Mouse (Mus musculus): ENCODE data around the gene Nav3. TPM values are rescaled to one million over a fixed set of nuclear protein-coding genes. Genes with fewer than 3 reads are reported as not detected.
"Not testable (repeated sequence)": the region's sequence is repeated elsewhere in the genome, so short reads cannot be mapped to it uniquely, and the experiment has no call there.

Gene Nav3
- polyA plus RNA-seq, 1 experiment from 2014 or later = 10.5 TPM

DNA sequence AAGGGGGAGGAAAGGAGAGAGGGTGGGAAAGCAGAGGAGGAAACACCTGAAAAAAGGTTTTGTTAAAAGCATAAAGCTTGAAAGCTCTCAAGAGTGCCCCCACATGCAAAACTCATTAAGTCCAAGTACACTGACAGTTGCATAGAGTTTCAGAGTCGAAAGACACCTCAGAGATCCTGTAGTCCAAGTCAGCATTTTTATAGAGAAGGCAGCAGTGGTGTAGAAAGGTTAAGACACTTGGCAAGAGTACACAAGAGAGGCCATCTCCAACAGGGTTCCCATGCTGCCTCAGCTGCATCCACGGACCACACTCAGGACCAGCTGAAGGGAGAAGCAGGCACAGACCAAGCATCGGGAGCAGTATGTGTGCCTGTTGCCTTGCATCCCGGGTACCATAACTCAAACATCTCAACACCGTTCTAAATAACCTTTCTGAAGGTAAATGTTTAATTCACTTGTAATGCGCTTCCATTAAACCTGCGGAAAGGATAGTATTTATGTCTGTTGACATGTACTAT lies 421.4 kb downstream of the Nav3 start:
- Histone ChIP-seq H3K4me3 (ENCODE audit: low read depth, low read length) (no peak overlapping the region), H3K9ac (ENCODE audit: low read length) (no peak overlapping the region), H3K4me2 (ENCODE audit: low read depth) (no peak overlapping the region), H3K9me3 (ENCODE audit: control insufficient read depth, low read length) (no peaks in the 10 kb centered on the region), H3K36me3 (ENCODE audit: control insufficient read depth, insufficient read depth, low read length) (no peaks in the 10 kb centered on the region), H3K27me3 (ENCODE audit: control insufficient read depth, insufficient read depth, low read length) (no peaks in the 10 kb centered on the region), H3K4me1 (ENCODE audit: control insufficient read depth, insufficient read depth, low read length) (no peaks in the 10 kb centered on the region), H3K27ac (ENCODE audit: low read depth, low read length) (no peak overlapping the region)
- ATAC-seq (ENCODE audit: insufficient read depth, low FRiP score, low TSS enrichment) (no peak), DNase-seq (ENCODE audit: low spot score) (peak; percentile 12)
- WGBS = 78% methylated on average over 7 of the region's 7 CpGs

DNA sequence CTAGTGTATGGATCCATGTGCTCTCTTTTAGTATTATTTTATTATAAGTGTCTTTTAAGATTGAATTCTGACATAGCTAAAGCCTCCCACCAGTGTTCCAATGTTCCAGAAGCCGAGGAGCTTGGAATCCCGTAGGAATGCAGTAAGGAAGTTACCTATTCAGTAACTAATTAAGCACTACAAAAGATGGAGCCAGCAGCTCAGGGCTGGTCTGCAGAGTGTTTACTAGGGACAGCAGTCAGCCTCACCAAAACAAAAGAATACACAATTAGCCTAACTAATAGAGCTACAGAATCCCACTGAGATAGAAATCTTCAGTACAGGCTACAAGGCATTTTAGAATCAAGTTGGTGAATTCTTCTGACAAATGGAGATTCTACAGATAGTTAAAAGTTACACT lies 431.1 kb downstream of the Nav3 start:
- H3K27ac ChIP-seq (ENCODE audit: low read depth, low read length); H3K27me3 ChIP-seq (ENCODE audit: control insufficient read depth, insufficient read depth, low read length); H3K4me2 ChIP-seq (ENCODE audit: low read depth); DNase-seq (ENCODE audit: low spot score); H3K36me3 ChIP-seq (ENCODE audit: control insufficient read depth, insufficient read depth, low read length); H3K9ac ChIP-seq (ENCODE audit: low read length); H3K4me1 ChIP-seq (ENCODE audit: control insufficient read depth, insufficient read depth, low read length); H3K4me3 ChIP-seq (ENCODE audit: low read depth, low read length); ATAC-seq (ENCODE audit: insufficient read depth, low FRiP score, low TSS enrichment); H3K9me3 ChIP-seq (ENCODE audit: control insufficient read depth, low read length): not testable (repeated sequence)
- 72% methylated on average over 2 of the region's 2 CpGs for WGBS

- no peak overlapping the region for H3K27ac ChIP-seq (ENCODE audit: low read depth, low read length)
- H3K4me1 ChIP-seq (ENCODE audit: control insufficient read depth, insufficient read depth, low read length) = no peaks in the 10 kb centered on the region
- H3K4me2 ChIP-seq (ENCODE audit: low read depth) = no peak overlapping the region
- no peaks in the 10 kb centered on the region for H3K27me3 ChIP-seq (ENCODE audit: control insufficient read depth, insufficient read depth, low read length)
- no peaks in the 10 kb centered on the region for H3K36me3 ChIP-seq (ENCODE audit: control insufficient read depth, insufficient read depth, low read length)
- WGBS = 69% methylated on average over 3 of the region's 3 CpGs
- H3K9ac ChIP-seq (ENCODE audit: low read length) = no peak overlapping the region
- no peak overlapping the region for H3K4me3 ChIP-seq (ENCODE audit: low read depth, low read length)
- DNase-seq (ENCODE audit: low spot score) = no peak
- no peak for ATAC-seq (ENCODE audit: insufficient read depth, low FRiP score, low TSS enrichment)
- H3K9me3 ChIP-seq (ENCODE audit: control insufficient read depth, low read length) = no peaks in the 10 kb centered on the region
Observed at GRCm38 (mm10) chr10:110022100-110022499, 433.9 kb downstream of the Nav3 start.

DNA sequence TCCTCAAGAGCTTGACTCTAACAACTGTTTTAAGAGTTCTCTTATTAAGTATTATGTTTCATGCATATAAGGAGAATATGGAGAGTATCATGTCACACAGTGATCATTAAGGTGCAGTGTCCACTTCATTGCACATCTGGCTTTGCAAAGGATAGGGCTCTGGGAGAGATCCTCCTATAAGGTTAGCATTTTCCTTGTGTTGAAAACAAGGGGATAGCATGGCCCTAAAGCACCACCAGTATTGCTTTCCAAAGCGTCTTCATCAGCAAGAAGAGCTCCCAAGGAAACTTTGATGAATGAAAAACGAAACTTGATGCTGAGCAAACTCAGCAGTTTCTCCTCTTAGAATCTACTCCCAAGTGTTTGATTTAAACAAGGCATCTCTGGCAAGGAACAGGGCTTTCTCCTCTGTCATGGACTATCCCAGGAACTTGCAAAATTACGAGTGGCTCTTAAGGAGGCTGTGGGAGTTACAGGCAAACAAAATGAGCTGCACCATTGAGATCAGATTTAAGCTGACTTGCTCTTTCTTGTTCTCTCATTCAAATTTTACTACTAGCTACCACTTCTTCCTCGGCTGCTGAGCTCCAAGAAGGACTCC lies 436.6 kb downstream of the Nav3 start:
- Histone ChIP-seq H3K36me3 (ENCODE audit: control insufficient read depth, insufficient read depth, low read length) (no peaks in the 10 kb centered on the region), H3K4me1 (ENCODE audit: control insufficient read depth, insufficient read depth, low read length) (no peaks in the 10 kb centered on the region), H3K4me3 (ENCODE audit: low read depth, low read length) (no peak overlapping the region), H3K4me2 (ENCODE audit: low read depth) (no peak overlapping the region), H3K9me3 (ENCODE audit: control insufficient read depth, low read length) (no peaks in the 10 kb centered on the region), H3K9ac (ENCODE audit: low read length) (no peak overlapping the region), H3K27ac (ENCODE audit: low read depth, low read length) (no peak overlapping the region), H3K27me3 (ENCODE audit: control insufficient read depth, insufficient read depth, low read length) (no peaks in the 10 kb centered on the region)
- DNase-seq (ENCODE audit: low spot score) (no peak), ATAC-seq (ENCODE audit: insufficient read depth, low FRiP score, low TSS enrichment) (no peak)
- WGBS = 59% methylated on average over 4 of the region's 4 CpGs

GRCm38 (mm10) chr10:110001328-110001727 lies 454.7 kb downstream of the Nav3 start:
- WGBS = 85% methylated on average over 5 of the region's 5 CpGs
- H3K36me3 ChIP-seq (ENCODE audit: control insufficient read depth, insufficient read depth, low read length); H3K27ac ChIP-seq (ENCODE audit: low read depth, low read length); H3K4me2 ChIP-seq (ENCODE audit: low read depth); H3K4me3 ChIP-seq (ENCODE audit: low read depth, low read length); H3K4me1 ChIP-seq (ENCODE audit: control insufficient read depth, insufficient read depth, low read length); H3K27me3 ChIP-seq (ENCODE audit: control insufficient read depth, insufficient read depth, low read length); H3K9me3 ChIP-seq (ENCODE audit: control insufficient read depth, low read length); H3K9ac ChIP-seq (ENCODE audit: low read length); DNase-seq (ENCODE audit: low spot score): not testable (repeated sequence)
- ATAC-seq (ENCODE audit: insufficient read depth, low FRiP score, low TSS enrichment) = peak; percentile 52; the same call in 1 of the 2 replicates

- Histone ChIP-seq H3K4me2 (ENCODE audit: low read depth) (no peak overlapping the region; the same call in 1 of the 2 replicates), H3K9ac (ENCODE audit: low read length) (no peak overlapping the region), H3K4me1 (ENCODE audit: control insufficient read depth, insufficient read depth, low read length) (peaks cover 3% of the 10 kb centered on the region; the same call in 1 of the 2 replicates), H3K4me3 (ENCODE audit: low read depth, low read length) (no peak overlapping the region), H3K36me3 (ENCODE audit: control insufficient read depth, insufficient read depth, low read length) (no peaks in the 10 kb centered on the region), H3K27me3 (ENCODE audit: control insufficient read depth, insufficient read depth, low read length) (no peaks in the 10 kb centered on the region), H3K27ac (ENCODE audit: low read depth, low read length) (no peak overlapping the region), H3K9me3 (ENCODE audit: control insufficient read depth, low read length) (no peaks in the 10 kb centered on the region)
- no peak for ATAC-seq (ENCODE audit: insufficient read depth, low FRiP score, low TSS enrichment)
- 13% methylated on average over 3 of the region's 3 CpGs for WGBS
- DNase-seq (ENCODE audit: low spot score) = peak; percentile 31
Observed at GRCm38 (mm10) chr10:110000755-110001247, 455.2 kb downstream of the Nav3 start.

DNA sequence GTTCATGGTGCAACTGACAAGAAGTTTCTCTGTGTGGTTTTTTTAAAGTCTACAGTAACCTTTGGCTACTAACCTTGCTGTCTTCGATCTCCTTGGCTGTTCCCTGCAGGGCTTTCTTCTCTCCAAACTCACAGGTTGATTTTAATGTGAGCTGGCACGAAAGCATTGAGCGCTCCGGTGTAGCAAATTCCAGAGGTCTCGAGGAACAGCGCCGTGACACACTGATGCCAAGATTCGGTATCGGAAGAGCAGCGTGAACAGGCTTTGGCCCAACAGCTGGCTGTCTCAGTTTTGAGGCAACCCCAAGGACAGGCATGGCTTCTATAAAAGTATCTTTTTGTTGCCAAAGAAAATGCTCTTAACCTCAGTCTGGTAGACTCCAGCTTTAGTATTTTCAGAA lies 456.1 kb downstream of the Nav3 start:
- no peaks in the 10 kb centered on the region for H3K9me3 ChIP-seq (ENCODE audit: control insufficient read depth, low read length)
- H3K4me1 ChIP-seq (ENCODE audit: control insufficient read depth, insufficient read depth, low read length) = peaks cover 3% of the 10 kb centered on the region; the same call in 1 of the 2 replicates
- no peak overlapping the region for H3K4me3 ChIP-seq (ENCODE audit: low read depth, low read length)
- ATAC-seq (ENCODE audit: insufficient read depth, low FRiP score, low TSS enrichment) (no peak), DNase-seq (ENCODE audit: low spot score) (no peak)
- 73% methylated on average over 10 of the region's 10 CpGs for WGBS
- H3K9ac ChIP-seq (ENCODE audit: low read length) = no peak overlapping the region
- H3K27me3 ChIP-seq (ENCODE audit: control insufficient read depth, insufficient read depth, low read length) = no peaks in the 10 kb centered on the region
- H3K27ac ChIP-seq (ENCODE audit: low read depth, low read length) = no peak overlapping the region
- H3K4me2 ChIP-seq (ENCODE audit: low read depth) = no peak overlapping the region
- no peaks in the 10 kb centered on the region for H3K36me3 ChIP-seq (ENCODE audit: control insufficient read depth, insufficient read depth, low read length)

DNA sequence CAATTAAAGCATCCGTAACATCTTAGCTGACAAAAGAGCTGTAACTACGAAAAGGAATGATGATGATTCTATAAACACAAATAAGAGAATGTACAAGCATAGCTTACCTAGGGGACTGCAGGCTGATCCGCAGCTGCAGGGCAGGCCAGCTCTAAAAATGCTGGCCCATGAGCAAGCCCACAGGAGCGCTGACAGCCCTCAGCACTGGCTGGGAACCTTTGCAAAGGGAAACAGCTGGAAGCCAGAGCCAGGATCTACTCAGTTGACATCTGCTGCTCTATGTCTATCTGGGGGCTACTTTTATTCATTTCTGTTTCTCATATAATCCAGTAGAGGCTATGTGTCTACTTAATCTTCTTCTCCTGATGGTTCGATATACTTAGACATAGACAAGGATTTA lies 461.7 kb downstream of the Nav3 start:
- no peaks in the 10 kb centered on the region for H3K9me3 ChIP-seq (ENCODE audit: control insufficient read depth, low read length)
- H3K4me2 ChIP-seq (ENCODE audit: low read depth) = no peak overlapping the region
- H3K27me3 ChIP-seq (ENCODE audit: control insufficient read depth, insufficient read depth, low read length) = no peaks in the 10 kb centered on the region
- H3K27ac ChIP-seq (ENCODE audit: low read depth, low read length) = no peak overlapping the region
- H3K9ac ChIP-seq (ENCODE audit: low read length) = no peak overlapping the region
- H3K4me3 ChIP-seq (ENCODE audit: low read depth, low read length) = no peak overlapping the region
- DNase-seq (ENCODE audit: low spot score) = no peak
- no peak for ATAC-seq (ENCODE audit: insufficient read depth, low FRiP score, low TSS enrichment)
- WGBS = 82% methylated on average over 5 of the region's 5 CpGs
- no peaks in the 10 kb centered on the region for H3K36me3 ChIP-seq (ENCODE audit: control insufficient read depth, insufficient read depth, low read length)
- H3K4me1 ChIP-seq (ENCODE audit: control insufficient read depth, insufficient read depth, low read length) = no peaks in the 10 kb centered on the region

- H3K9me3 ChIP-seq (ENCODE audit: control insufficient read depth, low read length) = no peaks in the 10 kb centered on the region
- ATAC-seq (ENCODE audit: insufficient read depth, low FRiP score, low TSS enrichment) (no peak), DNase-seq (ENCODE audit: low spot score) (no peak)
- no peak overlapping the region for H3K27ac ChIP-seq (ENCODE audit: low read depth, low read length)
- no peak overlapping the region for H3K4me3 ChIP-seq (ENCODE audit: low read depth, low read length)
- no peaks in the 10 kb centered on the region for H3K27me3 ChIP-seq (ENCODE audit: control insufficient read depth, insufficient read depth, low read length)
- no peaks in the 10 kb centered on the region for H3K36me3 ChIP-seq (ENCODE audit: control insufficient read depth, insufficient read depth, low read length)
- H3K9ac ChIP-seq (ENCODE audit: low read length) = no peak overlapping the region
- 86% methylated on average over 8 of the region's 8 CpGs for WGBS
- H3K4me1 ChIP-seq (ENCODE audit: control insufficient read depth, insufficient read depth, low read length) = no peaks in the 10 kb centered on the region
- no peak overlapping the region for H3K4me2 ChIP-seq (ENCODE audit: low read depth)
Observed at GRCm38 (mm10) chr10:109985824-109986485, 470.0 kb downstream of the Nav3 start.

Data from neural tube, embryonic 11.5 days (tissue).